Mouse (Mus musculus) heart, adult 8-10 months (tissue): ENCODE measurements around the gene Mef2b. TPM values are rescaled to one million over a fixed set of nuclear protein-coding genes. Genes with fewer than 3 reads are reported as not detected.

ENCODE experiments used
- DNase-seq: peaks from one replicate; pipeline ENCODE4 v3.0.0; 2022; ENCODE audit warnings: low spot score
- total RNA-seq, 4 experiments: library from RNA; stranded (reverse); gene quantifications; 2 replicates each; pipeline ENCODE4 v1.2.4; 2022

Mef2b gene
- total RNA-seq, 4 experiments from 2014 or later, result 0.25 to 0.78 (median 0.29) TPM; not detected in 1

GRCm38 (mm10) chr8:70134086-70134485 lies 5.4 kb upstream of the Mef2b start:
- DNase-seq, result no peak

- DNase-seq, result no peak
Observed at GRCm38 (mm10) chr8:70134931-70135330, 4.6 kb upstream of the Mef2b start.

- no peak for DNase-seq
Observed at GRCm38 (mm10) chr8:70136591-70136990, 2.9 kb upstream of the Mef2b start.

- DNase-seq, result no peak
Observed at GRCm38 (mm10) chr8:70137890-70138289, 1.6 kb upstream of the Mef2b start.

GRCm38 (mm10) chr8:70139981-70140380 lies 470 bp downstream of the Mef2b start:
- no peak for DNase-seq

- DNase-seq, result no peak
Observed at GRCm38 (mm10) chr8:70147678-70148607, 8.4 kb downstream of the Mef2b start.

GRCm38 (mm10) chr8:70150158-70150557 lies 10.6 kb downstream of the Mef2b start:
- DNase-seq, result no peak

- DNase-seq, result peak; percentile 41
Observed at GRCm38 (mm10) chr8:70152537-70153257, 13.2 kb downstream of the Mef2b start.

- DNase-seq, result no peak
Observed at GRCm38 (mm10) chr8:70157240-70157800, 17.8 kb downstream of the Mef2b start.

- DNase-seq, result peak; percentile 33
Observed at GRCm38 (mm10) chr8:70158069-70158853, 18.8 kb downstream of the Mef2b start.

GRCm38 (mm10) chr8:70159211-70159610 lies 19.7 kb downstream of the Mef2b start:
- DNase-seq, result no peak

GRCm38 (mm10) chr8:70160015-70160414 lies 20.5 kb downstream of the Mef2b start:
- DNase-seq, result no peak

- DNase-seq, result no peak
Observed at GRCm38 (mm10) chr8:70163316-70163715, 23.8 kb downstream of the Mef2b start.

GRCm38 (mm10) chr8:70166504-70167110 lies 27.1 kb downstream of the Mef2b start:
- peak; percentile 42 for DNase-seq

GRCm38 (mm10) chr8:70170116-70170515 lies 30.6 kb downstream of the Mef2b start:
- DNase-seq, result no peak

GRCm38 (mm10) chr8:70170748-70171147 lies 31.2 kb downstream of the Mef2b start:
- DNase-seq, result no peak

- DNase-seq, result no peak
Observed at GRCm38 (mm10) chr8:70171240-70171639, 31.7 kb downstream of the Mef2b start.

GRCm38 (mm10) chr8:70172043-70172681 lies 32.7 kb downstream of the Mef2b start, which contains the start of gene Tmem161a:
TSS of gene Tmem161a (plus strand) at chr8:70172356.
- peak; percentile 95 for DNase-seq

GRCm38 (mm10) chr8:70173320-70173719 lies 33.8 kb downstream of the Mef2b start:
- no peak for DNase-seq

GRCm38 (mm10) chr8:70174079-70174478 lies 34.6 kb downstream of the Mef2b start:
- no peak for DNase-seq
